Mouse (Mus musculus) retina, embryonic 14.5 days (tissue): ENCODE measurements around the gene Cdca7l.
A peak's percentile ranks its signal among the peaks of the same experiment; 100 is the strongest.
"Not testable (repeated sequence)": the region's sequence is repeated elsewhere in the genome, so short reads cannot be mapped to it uniquely, and the experiment has no call there.

Experiments used
- DNase-seq: peaks from one replicate; pipeline ENCODE4 v3.0.0-alpha.2; 2015; ENCODE audit warnings: low spot score

Gene Cdca7l

DNA sequence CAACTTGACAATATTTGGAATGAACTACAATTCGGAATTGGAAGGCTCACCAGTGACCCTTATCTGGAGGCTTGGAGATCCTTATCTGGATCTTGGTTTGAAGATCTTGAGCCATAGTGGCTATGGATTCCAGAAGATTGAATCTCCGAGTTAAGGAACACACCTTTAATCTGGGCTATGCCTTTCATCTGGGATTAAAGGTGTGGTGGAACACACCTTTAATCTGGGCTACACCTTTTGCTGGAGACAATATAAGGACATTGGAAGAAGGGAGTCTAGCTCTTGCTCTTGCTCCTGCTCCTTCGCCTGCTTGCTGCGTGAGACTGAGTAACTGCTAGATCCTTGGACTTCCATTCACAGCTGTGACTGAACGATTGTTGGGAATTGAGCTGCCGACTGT, at the start of gene Cdca7l:
TSS of gene Cdca7l (plus strand) at position 301 of the 400 bp plus-strand sequence.
- not testable (repeated sequence) for DNase-seq

DNA sequence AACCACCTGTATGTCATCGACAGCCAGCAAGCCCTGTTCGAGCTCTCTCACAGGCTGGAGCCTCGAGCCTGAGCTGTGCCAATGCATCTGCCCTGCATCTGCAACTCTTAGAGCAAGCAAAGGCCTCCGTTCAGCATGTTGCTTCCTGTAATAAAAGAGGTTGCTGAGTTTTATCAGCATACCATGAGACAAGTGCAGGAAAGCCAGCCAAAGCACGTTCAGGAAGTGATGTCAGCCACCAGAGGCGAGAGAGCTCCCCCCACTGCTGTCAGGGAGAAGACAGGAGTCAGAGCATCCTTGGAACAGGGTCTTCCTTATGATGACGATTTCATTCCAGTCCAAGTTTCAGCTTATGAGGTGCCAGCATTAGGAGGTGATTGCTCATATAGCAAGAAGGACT, 48.1 kb upstream of the Cdca7l start:
- DNase-seq = no peak

DNA sequence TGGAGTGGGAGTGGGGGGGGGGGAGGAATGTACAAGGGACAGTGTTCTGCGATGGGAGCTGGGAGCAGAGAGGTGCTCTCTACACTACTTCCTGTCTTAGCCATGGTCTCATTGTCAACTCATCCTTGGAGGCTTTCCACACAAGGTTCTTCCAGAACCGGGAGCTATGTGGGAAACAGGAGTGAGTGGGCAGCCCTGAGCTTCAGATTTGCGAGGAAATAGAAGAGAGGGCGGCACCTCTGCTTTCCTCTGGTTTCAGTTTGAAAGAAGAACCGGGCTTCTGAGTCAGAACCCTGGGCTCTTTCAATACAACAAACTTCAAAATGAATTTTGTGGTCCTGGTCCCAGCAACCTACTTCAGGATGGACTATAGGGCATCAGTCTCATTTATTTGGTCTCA, 43.7 kb upstream of the Cdca7l start:
- no peak for DNase-seq

DNA sequence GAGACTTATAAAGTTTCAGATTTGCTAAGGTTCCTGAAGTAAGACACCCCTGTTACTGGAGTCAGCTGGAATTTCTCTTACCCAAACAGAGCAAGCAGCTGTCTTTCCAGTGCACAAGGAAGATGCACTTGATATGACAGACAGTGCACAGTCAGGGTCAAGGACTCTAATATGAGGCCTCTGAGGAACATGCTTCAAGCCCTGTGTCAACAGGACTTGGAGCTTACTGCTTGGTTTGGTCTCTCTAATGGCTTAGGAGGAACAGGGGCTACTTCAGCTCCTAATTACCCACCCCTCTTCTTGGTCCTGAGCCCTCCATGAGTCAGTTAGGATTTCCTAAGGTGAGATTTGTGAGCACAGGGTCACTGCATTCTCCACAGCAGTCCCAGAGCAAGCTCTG, 43.2 kb upstream of the Cdca7l start:
- DNase-seq = no peak

DNA sequence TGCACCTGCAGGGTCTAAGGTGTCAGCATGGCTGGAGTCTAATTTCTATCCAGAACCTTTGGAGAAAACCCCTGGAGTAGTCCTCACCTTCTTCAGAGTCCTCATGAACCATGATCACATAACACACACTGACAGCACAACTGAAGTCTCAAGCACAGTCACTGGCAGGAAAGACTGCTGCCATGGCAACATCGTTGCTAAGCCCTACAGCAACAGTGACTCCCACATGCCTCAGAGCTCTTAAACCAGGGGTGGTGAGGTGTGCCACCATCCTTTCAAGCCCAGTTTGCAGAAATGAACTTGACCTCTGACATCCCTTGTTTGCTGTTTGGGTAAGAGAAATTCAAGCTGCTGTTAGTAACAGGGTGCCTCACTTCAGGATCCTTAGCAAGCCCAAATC, 42.4 kb upstream of the Cdca7l start:
- peak; percentile 24 for DNase-seq

DNA sequence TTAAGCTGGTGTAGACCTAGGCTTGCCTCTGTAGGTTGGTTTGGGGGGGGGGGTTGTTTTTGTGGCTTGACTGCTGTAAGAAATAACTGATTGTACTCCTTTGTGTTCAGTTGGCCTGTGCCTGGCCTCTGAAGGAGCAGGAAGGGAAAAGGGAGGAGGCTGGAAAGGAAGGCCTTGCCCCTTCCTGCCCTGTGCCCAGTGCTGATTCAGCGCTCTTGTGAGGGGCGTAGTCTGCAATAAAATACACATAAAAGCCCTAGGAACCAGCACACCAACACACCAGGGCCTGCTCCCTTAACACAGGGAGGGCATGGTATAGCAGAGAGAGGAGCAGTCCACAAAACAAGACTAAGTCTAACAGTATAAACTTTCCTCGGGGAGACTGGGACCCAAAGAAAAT, 40.8 kb upstream of the Cdca7l start:
- no peak for DNase-seq

DNA sequence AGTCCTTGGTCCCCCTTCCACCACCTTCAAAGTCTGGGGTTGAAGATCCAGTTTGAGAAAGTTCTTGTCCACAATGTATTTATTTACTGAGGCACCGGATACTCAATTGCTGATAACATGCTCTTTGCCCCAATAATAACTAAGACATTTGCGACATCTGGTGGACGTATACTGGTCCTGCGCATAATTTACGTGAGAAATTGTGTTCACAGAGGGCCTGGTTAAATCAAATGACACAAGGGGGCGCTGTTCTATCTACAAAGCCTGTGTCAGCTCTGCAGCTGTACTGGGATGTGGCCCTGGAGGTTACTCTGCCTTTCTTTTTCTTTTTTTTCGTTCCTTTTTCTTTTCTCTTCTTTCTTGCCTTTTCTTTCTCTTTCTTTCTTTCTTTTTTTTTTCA, 39.2 kb upstream of the Cdca7l start:
- peak; percentile 98 for DNase-seq

DNA sequence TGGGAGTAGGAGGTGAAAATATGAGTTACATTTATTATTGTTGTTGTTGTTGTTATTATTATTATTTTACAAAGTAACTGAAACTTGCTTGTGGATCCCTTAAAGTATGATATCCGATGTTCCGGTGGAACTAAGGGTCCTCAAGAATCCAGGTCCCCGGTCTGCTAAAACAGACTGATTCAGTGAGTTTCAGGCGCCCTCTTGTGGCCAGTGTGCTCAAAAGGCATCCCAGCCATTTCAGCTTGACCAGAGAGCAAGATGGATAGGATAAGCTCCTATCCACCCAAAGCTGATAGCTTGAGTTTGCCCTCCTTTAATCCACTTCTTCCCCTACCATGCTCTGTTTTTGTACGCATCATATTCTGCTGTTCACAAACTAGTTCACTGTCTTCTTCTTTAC, 35.0 kb upstream of the Cdca7l start:
- DNase-seq = peak; percentile 96

DNA sequence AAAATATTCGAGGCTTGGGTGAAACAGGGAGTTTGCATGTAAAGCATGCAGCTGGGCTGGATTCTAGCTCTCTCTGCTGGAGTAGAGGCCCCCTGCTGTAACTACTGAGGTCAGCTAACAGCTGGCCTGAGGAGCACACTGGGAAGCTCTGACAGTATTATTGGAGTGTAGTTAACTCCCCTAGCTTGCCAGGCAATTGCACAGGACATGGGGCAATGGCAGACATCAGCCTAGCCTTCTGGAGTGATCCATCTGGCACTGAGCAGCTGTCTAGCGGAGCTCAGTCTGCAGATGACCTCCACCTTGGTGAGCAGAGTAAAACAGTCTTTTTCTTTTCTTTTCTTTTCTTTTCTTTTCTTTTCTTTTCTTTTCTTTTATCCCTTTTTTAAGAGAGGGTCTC, 33.9 kb upstream of the Cdca7l start:
- DNase-seq = peak; percentile 53

DNA sequence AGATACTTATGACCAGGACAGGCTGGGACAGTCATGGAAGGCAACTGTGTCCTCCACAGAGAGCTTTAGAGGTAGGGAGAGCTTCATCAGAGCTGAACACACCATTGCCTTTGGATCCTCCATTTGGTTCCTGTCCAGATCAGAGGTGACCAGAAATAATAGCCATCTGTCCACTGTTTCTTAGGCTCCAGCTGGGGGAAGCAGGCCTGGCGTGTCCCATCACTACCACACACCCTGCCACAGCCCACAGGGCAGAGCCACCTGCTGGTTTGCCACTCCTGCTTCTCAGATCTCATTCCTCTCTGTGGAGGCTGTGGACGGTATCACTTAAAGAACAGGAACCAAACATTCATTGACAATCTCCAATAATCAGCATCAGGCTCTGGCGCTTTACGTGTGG, 32.9 kb upstream of the Cdca7l start:
- no peak for DNase-seq

DNA sequence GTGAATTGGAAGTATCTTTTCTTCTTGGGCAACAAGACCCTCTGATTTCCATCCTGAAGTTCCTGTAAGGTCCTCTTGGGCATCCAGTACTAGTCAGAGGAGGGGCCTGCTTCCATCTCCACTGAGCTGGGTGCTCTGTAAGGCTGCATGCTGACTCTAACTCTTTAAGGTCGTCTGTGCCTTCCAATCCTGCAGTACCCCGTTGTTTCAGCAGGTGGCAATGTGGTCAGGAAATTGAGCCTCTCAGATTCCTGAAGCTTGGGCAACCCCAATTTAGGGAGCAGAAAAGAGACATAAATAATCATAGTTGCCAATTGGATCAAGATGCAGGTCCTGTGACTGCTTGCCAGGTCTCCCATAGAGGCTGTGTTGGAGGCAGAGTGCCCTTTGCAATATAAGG, 31.5 kb upstream of the Cdca7l start:
- DNase-seq = peak; percentile 88

DNA sequence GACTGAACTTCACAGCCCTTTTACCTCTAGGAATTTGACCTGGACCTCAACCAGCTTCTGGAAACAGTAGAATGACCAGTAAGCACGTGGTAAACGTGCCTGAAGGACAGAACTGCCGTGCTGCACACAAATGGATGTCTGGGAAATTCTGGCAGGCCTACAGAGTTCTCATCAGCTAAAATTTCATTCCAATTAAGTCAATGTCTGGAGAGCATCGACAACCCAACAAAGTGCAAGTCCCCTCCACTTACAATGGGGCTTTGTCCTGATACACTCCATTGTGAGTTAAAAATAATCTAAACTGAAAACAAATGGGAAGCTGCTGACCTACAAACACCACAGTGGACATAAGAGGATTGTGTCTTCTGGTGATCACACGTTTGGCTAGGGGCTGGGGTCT, 27.2 kb upstream of the Cdca7l start:
- no peak for DNase-seq

DNA sequence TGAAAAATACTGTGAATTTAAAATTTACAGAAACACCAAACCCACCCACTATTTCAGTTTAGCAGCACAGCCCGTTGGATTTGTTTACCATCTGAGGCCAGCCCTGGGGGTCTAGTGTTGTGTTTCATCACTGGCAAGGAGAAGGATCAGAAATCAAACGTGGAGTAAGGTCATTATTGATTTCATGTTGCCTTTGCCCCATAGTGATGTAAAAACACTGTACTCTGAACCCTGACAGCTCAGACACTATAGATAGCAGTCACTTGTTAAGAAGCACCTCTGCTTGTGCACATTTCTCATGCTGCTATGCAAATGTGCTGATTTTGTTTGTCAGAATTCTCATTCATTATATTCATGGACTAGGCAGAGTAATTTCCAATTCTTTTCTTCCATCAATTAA, 22.7 kb upstream of the Cdca7l start:
- no peak for DNase-seq

DNA sequence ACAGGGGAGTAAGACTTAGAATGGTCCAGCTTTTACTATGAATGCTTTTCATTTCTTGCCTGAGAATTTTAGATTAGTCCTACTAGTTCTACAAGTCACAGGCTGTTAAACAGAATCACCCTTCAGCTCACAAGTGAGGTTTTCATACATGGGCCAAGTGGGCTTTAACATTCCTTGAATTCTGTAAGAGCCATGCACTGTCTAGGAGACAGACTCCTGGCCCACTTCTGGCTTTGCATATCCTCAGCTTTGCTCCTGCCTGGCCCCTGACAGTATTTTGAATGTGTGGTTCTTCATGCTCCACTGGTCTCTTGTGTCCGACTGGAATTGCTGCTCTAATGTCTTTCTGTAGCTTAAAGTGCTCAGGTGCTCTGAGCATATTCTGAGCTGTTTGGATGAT, 20.7 kb upstream of the Cdca7l start:
- peak; percentile 36 for DNase-seq

DNA sequence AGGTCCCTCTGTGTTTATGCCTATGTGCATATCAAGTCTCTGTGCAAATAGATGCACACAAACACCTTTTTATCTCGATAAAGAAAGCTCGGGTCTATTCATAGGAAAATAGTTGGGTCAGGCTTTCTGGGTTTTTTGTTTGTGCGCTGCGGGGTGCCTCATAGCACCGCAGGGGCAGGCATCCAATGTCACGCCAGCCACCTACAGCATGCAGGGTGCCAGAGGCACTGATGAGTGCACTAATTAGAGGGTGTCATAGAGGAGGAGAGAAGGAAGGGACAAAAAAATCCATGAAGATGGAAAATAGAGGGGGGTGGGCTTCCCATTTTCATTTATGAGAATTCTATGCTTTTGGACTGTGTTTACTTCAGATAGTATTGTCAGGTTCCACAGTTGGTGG, 17.5 kb upstream of the Cdca7l start:
- DNase-seq = no peak

DNA sequence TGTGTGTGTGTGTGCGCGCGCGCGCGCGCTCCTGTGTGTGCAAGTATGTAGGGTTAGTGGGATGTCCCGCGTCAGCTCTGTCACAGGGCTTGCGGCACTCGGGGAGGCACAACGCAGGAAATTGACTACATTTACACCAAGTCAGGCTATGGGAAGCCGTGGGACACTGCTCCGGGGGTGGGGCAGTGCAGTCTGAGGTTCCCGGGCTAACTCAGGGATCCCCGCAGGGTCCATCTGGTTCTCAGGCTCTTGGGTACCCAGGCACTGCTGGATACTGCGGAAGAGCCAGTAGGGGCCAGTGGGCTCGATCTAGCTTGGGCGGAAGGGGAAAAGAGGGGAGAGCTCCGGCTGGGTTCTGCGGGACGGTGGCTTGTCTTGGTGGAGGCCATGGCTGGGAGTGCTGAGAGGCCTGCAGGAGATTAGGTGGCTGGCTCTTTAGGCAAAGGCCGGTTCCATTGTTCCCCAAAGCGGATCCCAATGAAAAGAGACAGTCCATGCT, 15.5 kb upstream of the Cdca7l start:
- DNase-seq = no peak

DNA sequence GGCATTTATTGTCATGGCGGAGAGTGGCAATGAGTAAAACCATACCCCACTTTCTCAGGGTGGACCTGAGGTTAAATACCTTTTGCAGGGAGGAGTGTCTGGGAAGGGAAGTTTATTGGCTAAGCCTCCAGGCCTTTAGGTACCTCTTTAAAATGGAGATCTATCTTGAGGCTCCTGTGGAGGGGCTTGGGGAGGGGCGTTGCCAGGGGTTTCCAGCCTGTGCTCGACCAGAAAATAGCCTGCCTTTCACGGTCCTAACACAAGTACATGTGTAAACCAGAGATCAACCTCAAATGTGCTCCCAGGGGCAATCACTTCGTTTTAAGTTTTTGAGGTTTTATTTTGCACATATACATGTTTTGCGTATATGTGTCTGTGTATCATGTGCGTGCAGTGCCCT, 15.1 kb upstream of the Cdca7l start:
- no peak for DNase-seq

DNA sequence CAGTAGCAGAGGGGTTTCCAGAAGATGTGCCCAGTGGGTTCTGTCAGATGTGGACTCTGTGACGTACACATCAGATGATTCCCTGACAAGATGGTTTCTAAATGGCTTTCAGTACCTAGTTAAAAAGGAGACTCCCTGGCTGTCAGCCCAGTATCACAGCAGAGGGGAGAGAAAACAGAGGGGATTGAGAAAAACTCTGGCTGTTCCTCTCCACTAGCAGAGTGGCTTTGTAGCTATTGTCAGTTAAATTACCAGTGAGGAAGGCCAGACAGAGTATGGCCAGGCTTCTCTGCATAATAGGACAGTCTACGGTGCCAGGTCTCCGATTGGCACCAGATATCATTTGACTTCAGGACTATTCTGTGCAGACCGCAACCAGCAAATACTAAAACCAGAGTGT, 8.8 kb upstream of the Cdca7l start:
- no peak for DNase-seq

DNA sequence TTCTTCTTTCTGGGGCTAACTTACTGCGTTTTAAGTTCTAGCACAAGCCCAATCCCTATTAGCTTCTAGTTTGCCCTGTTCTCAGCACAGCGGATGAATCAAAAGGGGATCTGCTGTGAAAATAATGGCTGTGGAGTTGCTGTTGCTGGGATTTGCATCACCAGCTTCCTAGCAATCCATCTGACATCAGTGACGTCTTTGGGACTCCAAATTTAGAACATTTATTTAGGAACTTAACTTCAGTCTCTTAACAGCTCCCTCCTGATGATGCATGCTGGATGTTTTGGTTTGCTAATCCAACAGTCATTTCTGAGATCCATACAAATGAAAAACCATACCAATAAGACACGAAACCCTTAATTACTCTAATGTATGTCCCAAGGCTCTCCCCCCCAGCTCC, 1.5 kb downstream of the Cdca7l start:
- DNase-seq = no peak

DNA sequence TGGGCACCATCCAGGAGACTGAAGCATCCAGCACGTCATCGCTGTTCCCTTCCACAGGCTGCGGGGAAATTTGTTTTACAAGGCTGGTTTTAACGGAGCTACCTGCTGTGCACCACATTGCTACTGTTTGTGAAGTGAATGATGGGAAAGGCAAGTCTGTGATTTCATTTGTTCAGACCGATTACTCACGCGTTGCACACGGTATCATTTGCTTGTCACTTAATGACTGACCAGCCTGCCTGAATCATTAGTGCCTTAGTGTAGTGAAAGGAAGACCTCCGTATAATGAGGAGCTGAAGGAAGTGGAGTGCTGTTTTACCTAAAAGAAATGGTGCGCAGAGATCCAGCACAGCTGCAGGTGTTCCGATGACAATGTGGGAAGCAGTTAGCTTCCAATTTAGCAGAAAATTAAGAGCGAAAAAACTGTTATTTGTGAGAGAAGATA, 1.9 kb downstream of the Cdca7l start:
- DNase-seq = peak; percentile 85

DNA sequence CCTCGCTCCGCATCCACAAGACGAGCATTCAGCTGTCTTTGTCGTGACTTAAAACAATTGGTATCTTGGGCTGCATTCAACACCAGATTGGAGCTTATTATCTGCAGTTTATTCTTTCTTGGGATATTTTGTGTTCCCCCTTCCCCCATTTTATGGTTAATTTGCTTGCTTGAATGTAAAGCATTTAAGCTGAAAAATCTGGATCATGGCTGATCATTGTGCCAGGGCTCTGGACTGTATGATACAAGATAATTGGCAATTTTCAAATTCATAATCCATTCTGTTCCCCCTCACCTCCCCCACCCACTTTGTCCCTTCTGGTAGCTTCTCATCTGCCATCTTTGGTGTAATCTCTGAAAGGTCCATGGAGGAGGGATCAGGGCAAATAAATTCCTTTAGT, 2.4 kb downstream of the Cdca7l start:
- no peak for DNase-seq

DNA sequence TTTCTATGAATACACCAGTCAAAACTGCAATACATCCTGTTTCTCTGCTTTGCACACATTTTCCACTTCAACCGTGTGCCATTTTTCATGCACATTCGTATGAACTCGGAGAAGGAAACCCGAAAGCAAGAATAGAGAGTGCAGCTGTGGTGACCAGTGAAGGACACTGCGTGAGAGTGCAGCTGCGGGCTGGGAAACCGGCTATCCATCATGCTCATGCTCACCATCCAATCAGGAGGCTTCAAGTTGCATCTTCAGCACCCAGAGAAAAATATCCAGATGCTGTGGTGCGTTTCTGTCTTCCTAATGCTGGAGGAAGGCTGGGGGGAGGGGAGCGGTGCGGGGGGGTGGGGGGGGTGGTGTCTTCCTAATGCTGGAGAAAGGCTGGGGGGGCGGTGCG, 3.5 kb downstream of the Cdca7l start:
- DNase-seq = peak; percentile 54

DNA sequence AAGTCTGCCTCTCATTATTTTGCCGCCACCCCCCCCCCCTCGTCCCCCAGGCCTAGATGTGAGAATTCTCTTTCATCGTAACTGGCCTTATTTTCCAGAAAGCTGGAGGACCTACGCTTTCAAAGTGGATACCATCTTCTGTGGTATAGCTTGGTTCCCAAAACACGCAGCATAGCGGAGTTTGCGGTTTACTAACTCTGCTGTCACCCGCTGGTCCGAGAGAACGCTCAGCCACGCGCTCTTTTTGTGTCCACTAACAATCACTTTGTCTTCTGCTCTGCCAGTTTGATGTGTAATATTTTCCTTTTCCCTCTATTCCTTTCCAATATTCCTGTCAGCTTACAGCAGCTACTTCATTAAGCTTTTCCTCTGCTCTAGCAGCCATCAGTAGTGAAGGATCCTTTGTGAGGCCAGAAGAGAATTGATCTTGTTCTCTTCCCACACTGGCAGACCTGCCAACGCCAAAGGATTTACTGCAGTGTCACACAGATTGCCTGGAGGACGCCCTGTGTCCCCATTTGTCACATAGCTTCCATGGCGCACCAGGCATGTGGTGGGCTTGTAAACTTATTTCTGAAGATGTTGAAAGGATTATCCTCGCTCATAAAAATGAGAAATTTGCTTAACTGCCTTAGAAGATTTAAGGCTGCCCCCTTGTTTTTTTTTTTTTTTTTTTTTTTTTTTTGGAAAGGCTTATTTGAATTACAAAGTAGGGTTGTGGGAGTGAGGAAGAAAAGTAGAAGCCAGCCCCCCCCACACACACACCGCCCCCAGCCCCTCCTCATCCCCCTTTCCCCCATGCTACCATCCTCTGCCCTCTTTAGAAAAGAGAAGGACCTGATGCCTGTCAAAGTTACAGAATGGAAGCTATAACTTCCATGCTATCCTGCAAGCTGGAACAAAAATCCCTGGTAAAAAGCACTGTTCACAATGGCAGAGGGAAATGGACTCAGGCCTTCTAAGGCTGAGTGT, 4.6 kb downstream of the Cdca7l start:
- peak; percentile 50 for DNase-seq
